Mouse (Mus musculus) liver, adult 2 months (tissue): ENCODE data around the gene Fjx1.

Experiments
- CTCF ChIP-seq: fragments of 200-500 bp; IDR thresholded peaks from 2 replicates; pipeline ENCODE4 v1.5.1; 2011; ENCODE audit warnings: low read depth, low read length, control low read depth
- POLR2A ChIP-seq: fragments of 200-500 bp; IDR thresholded peaks from 2 replicates; pipeline ENCODE4 v1.6.1; 2011; ENCODE audit warnings: low read length, control low read depth; ENCODE audit not compliant: insufficient read depth; ENCODE audit errors: extremely low read depth

GRCm38 (mm10) chr2:102431084-102431483 lies 21.2 kb downstream of the Fjx1 start:
- no peak for TF ChIP-seq CTCF
- TF ChIP-seq POLR2A: no peak
